Mouse (Mus musculus): ENCODE data around the gene Parp3. TPM values are rescaled to one million over a fixed set of nuclear protein-coding genes. Genes with fewer than 3 reads are reported as not detected.

The Parp3 gene
- polyA plus RNA-seq, 1 experiment from 2014 or later, result 6.4 TPM

GRCm38 (mm10) chr9:106447951-106448350 lies 28.8 kb downstream of the Parp3 start:
- H3K36me3 ChIP-seq (ENCODE audit: insufficient read depth, low read length), result no peaks in the 10 kb centered on the region
- H3K4me3 ChIP-seq (replicated peaks; ENCODE audit: low read depth, low read length), result peak overlapping the region; percentile 47
- peak overlapping the region; percentile 51; the same call in 1 of the 2 replicates for H3K9ac ChIP-seq (ENCODE audit: low read depth, low read length)
- H3K27ac ChIP-seq, result peak overlapping the region; percentile 83
- H3K4me1 ChIP-seq (replicated peaks; ENCODE audit: insufficient read depth, low read length), result peaks cover 46% of the 10 kb centered on the region
- 32% methylated on average over 9 of the region's 9 CpGs for WGBS
- H3K9me3 ChIP-seq (replicated peaks; ENCODE audit: low read length), result no peaks in the 10 kb centered on the region
- no peak for DNase-seq (ENCODE audit: low spot score)
- no peak for ATAC-seq (replicated peaks; ENCODE audit: low FRiP score, low read depth)
- TF ChIP-seq CTCF (IDR thresholded peaks at IDR 0.05; ENCODE audit: low read depth), result no peak
- peak overlapping the region; percentile 68 for H3K4me2 ChIP-seq (ENCODE audit: low read length)
- H3K27me3 ChIP-seq (ENCODE audit: insufficient read depth, low read length), result no peaks in the 10 kb centered on the region

DNA sequence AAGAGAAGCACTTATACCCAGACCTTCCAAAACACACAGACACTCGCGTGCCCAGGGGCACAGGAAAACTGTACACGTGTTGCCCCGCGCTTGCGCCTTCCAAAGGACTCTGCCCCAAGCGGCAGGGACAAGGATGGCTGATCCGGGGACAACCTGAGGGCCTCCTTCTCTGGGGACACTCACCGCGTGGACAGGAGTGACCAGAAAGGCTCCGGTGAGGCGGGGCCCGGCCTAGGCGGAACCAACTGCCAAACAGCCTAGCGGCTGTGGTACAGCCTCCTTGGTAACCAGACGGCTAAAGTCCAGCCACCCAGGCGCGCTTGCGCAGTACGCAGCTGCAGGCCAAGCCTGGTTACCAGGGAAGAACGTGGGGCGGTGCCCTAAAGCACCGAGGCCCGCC lies 29.4 kb downstream of the Parp3 start, which contains the start of the genes Abhd14b and Abhd14a:
Gene Abhd14b (plus strand): TSS at position 112 of the 400 bp plus-strand sequence.
Gene Abhd14a (minus strand): TSS at position 331 of the 400 bp plus-strand sequence.
- H3K4me2 ChIP-seq (ENCODE audit: low read length), result peak within 1 kb of the TSS; percentile 68
- no peaks in the 10 kb centered on the region for H3K36me3 ChIP-seq (ENCODE audit: insufficient read depth, low read length)
- H3K27me3 ChIP-seq (ENCODE audit: insufficient read depth, low read length), result no peaks in the 10 kb centered on the region
- peak within 1 kb of the TSS; percentile 83 for H3K27ac ChIP-seq
- H3K4me1 ChIP-seq (replicated peaks; ENCODE audit: insufficient read depth, low read length), result peaks cover 40% of the 10 kb centered on the region
- ATAC-seq (replicated peaks; ENCODE audit: low FRiP score, low read depth), result peak; percentile 92
- H3K9me3 ChIP-seq (replicated peaks; ENCODE audit: low read length), result no peaks in the 10 kb centered on the region
- TF ChIP-seq CTCF (IDR thresholded peaks at IDR 0.05; ENCODE audit: low read depth), result peak; percentile 69
- H3K9ac ChIP-seq (ENCODE audit: low read depth, low read length), result peak within 1 kb of the TSS; percentile 55
- under 1% methylated on average over 24 of the region's 24 CpGs for WGBS
- H3K4me3 ChIP-seq (replicated peaks; ENCODE audit: low read depth, low read length), result peak within 1 kb of the TSS; percentile 47
- DNase-seq (ENCODE audit: low spot score), result peak; percentile 97

DNA sequence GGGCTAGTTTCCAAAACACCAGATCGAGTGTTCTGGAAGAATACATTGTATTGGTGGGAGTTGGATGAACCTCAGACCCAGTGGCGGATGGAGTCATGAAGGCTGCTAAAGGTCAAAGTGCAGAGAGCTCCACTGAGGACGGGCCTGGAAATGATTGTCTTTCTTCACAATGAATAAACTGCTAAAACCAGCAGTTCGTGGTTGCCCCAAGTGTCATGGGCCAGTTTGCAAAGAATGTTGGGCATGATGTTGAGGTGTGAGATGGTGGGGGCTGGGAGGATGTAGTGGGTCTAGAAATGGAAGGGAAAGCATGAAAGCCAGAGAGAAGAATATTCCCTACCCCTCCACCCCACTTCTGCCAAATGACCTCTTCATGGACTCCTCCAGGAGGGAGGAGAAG lies 31.9 kb downstream of the Parp3 start:
- Histone ChIP-seq H3K9me3 (replicated peaks; ENCODE audit: low read length) (no peaks in the 10 kb centered on the region), H3K9ac (ENCODE audit: low read depth, low read length) (no peak overlapping the region), H3K27me3 (ENCODE audit: insufficient read depth, low read length) (no peaks in the 10 kb centered on the region), H3K27ac (peak overlapping the region; percentile 26; the same call in 1 of the 2 replicates), H3K4me3 (replicated peaks; ENCODE audit: low read depth, low read length) (no peak overlapping the region), H3K4me1 (replicated peaks; ENCODE audit: insufficient read depth, low read length) (peaks cover 21% of the 10 kb centered on the region), H3K4me2 (ENCODE audit: low read length) (no peak overlapping the region), H3K36me3 (ENCODE audit: insufficient read depth, low read length) (no peaks in the 10 kb centered on the region)
- no peak for ATAC-seq (replicated peaks; ENCODE audit: low FRiP score, low read depth)
- DNase-seq (ENCODE audit: low spot score), result no peak
- no peak for TF ChIP-seq CTCF (IDR thresholded peaks at IDR 0.05; ENCODE audit: low read depth)
- WGBS, result 66% methylated on average over 4 of the region's 4 CpGs

DNA sequence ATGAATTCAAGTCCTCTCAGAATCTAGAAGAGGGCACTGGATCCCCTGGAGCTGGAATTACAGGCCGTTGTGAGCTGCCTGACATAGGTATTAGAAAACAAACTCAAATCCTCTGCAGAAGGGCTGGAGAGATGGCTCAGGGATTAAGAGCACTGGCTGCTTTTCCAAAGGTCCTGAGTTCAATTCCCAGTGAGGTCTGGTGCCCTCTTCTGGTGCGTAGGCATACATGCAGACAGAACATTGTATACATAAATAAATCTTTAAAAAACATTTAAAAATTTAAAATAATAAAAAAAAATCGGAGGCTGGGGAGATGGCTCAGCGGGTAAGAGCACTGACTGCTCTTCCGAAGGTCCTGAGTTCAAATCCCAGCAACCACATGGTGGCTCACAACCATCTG lies 34.1 kb downstream of the Parp3 start:
- ATAC-seq (replicated peaks; ENCODE audit: low FRiP score, low read depth) (no peak), DNase-seq (ENCODE audit: low spot score) (no peak)
- Histone ChIP-seq H3K27me3 (ENCODE audit: insufficient read depth, low read length) (no peaks in the 10 kb centered on the region), H3K4me3 (replicated peaks; ENCODE audit: low read depth, low read length) (no peak overlapping the region), H3K36me3 (ENCODE audit: insufficient read depth, low read length) (no peaks in the 10 kb centered on the region), H3K4me1 (replicated peaks; ENCODE audit: insufficient read depth, low read length) (peaks cover 12% of the 10 kb centered on the region), H3K27ac (no peak overlapping the region), H3K9me3 (replicated peaks; ENCODE audit: low read length) (no peaks in the 10 kb centered on the region), H3K9ac (ENCODE audit: low read depth, low read length) (no peak overlapping the region), H3K4me2 (ENCODE audit: low read length) (no peak overlapping the region)
- 85% methylated on average over 5 of the region's 5 CpGs for WGBS
- peak; percentile 50 for TF ChIP-seq CTCF (IDR thresholded peaks at IDR 0.05; ENCODE audit: low read depth)

DNA sequence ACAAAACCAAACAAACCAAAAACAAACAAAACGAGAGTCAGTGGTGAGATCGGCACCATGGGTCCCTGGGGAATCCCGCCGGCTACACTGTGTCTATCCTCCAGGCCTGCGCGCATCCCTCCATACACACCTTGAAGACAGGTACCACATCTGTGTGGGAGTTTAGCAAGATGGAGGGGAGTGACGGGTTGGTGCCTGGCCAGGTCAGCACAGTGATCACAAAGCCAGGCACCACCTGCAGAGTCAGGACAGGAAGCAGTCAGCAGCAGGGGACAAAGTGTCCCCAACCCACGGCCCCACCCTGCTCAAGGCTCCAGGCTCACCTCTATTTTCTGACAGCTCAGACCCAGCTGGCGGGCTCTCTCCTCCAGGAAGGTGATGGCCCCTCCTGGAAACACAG lies 40.2 kb downstream of the Parp3 start:
- Histone ChIP-seq H3K36me3 (ENCODE audit: insufficient read depth, low read length) (peaks cover 18% of the 10 kb centered on the region), H3K27ac (no peak overlapping the region), H3K4me3 (replicated peaks; ENCODE audit: low read depth, low read length) (no peak overlapping the region), H3K9ac (ENCODE audit: low read depth, low read length) (no peak overlapping the region), H3K27me3 (ENCODE audit: insufficient read depth, low read length) (no peaks in the 10 kb centered on the region), H3K4me2 (ENCODE audit: low read length) (no peak overlapping the region; the same call in 1 of the 2 replicates), H3K9me3 (replicated peaks; ENCODE audit: low read length) (no peaks in the 10 kb centered on the region), H3K4me1 (replicated peaks; ENCODE audit: insufficient read depth, low read length) (peaks cover 12% of the 10 kb centered on the region)
- ATAC-seq (replicated peaks; ENCODE audit: low FRiP score, low read depth), result no peak
- TF ChIP-seq CTCF (IDR thresholded peaks at IDR 0.05; ENCODE audit: low read depth), result no peak
- DNase-seq (ENCODE audit: low spot score), result no peak
- WGBS, result 76% methylated on average over 9 of the region's 9 CpGs

DNA sequence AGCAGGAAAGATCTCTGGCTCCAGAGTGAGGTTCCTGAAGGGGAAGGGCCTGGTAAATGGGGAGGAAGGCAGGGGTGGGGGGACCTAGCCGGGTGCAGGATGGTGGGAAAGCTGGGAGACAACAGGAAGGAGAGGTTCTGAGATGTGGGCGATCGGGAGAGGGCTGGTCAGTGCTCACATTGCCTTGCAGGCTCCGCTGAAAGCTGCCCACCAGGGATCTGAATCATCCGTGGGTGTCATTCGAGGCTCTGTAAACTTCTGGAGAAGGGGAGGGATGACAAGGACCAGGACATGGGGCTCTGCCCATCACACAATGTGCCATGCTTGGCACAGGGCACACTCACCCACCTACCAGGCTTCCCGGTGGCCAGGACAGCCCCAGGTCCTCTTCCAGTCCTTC lies 43.4 kb downstream of the Parp3 start:
- no peaks in the 10 kb centered on the region for H3K9me3 ChIP-seq (replicated peaks; ENCODE audit: low read length)
- no peak overlapping the region for H3K9ac ChIP-seq (ENCODE audit: low read depth, low read length)
- peaks cover 12% of the 10 kb centered on the region for H3K4me1 ChIP-seq (replicated peaks; ENCODE audit: insufficient read depth, low read length)
- no peak overlapping the region for H3K4me2 ChIP-seq (ENCODE audit: low read length)
- ATAC-seq (replicated peaks; ENCODE audit: low FRiP score, low read depth) (no peak), DNase-seq (ENCODE audit: low spot score) (no peak)
- TF ChIP-seq CTCF (IDR thresholded peaks at IDR 0.05; ENCODE audit: low read depth), result no peak
- H3K36me3 ChIP-seq (ENCODE audit: insufficient read depth, low read length), result peaks cover 21% of the 10 kb centered on the region
- H3K4me3 ChIP-seq (replicated peaks; ENCODE audit: low read depth, low read length), result no peak overlapping the region
- WGBS, result 67% methylated on average over 7 of the region's 7 CpGs
- H3K27me3 ChIP-seq (ENCODE audit: insufficient read depth, low read length), result no peaks in the 10 kb centered on the region
- no peak overlapping the region for H3K27ac ChIP-seq

DNA sequence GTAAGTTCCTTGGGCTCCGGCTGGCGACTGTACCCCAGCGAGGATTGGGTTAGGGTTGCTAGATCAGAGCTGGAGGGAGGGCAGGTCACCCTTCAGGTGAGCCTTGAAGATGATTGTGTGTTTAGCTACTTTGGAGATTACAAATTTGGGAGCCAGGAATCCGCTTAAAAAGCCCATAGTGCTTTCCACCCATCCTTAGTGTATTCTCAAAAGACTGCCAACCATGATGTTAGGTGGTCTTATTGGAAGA lies 46.8 kb downstream of the Parp3 start:
- H3K9me3 ChIP-seq (replicated peaks; ENCODE audit: low read length), result no peaks in the 10 kb centered on the region
- TF ChIP-seq CTCF (IDR thresholded peaks at IDR 0.05; ENCODE audit: low read depth), result no peak
- DNase-seq (ENCODE audit: low spot score) (no peak), ATAC-seq (replicated peaks; ENCODE audit: low FRiP score, low read depth) (no peak)
- H3K4me1 ChIP-seq (replicated peaks; ENCODE audit: insufficient read depth, low read length), result 0 out of 2 replicates have a peak, but pooled peaks cover 3% of the 10 kb centered on the region
- H3K9ac ChIP-seq (ENCODE audit: low read depth, low read length), result peak overlapping the region; percentile 97
- peak overlapping the region; percentile 89 for H3K4me3 ChIP-seq (replicated peaks; ENCODE audit: low read depth, low read length)
- 1% methylated on average over 4 of the region's 4 CpGs for WGBS
- no peaks in the 10 kb centered on the region for H3K27me3 ChIP-seq (ENCODE audit: insufficient read depth, low read length)
- peaks cover 17% of the 10 kb centered on the region for H3K36me3 ChIP-seq (ENCODE audit: insufficient read depth, low read length)
- peak overlapping the region; percentile 87 for H3K4me2 ChIP-seq (ENCODE audit: low read length)
- H3K27ac ChIP-seq, result peak overlapping the region; percentile 97
